Mouse (Mus musculus) B cell, adult 67 days (primary cell): ENCODE measurements around the gene Reep6. TPM values are rescaled to one million over a fixed set of nuclear protein-coding genes. Genes with fewer than 3 reads are reported as not detected.

Experiments
- total RNA-seq, 2 experiments: library from RNA; stranded (reverse); gene quantifications; 4 replicates each; pipeline ENCODE4 v1.2.4; 2023

Gene Reep6
- under 1 TPM in 1 of 2 experiments, not detected in 1; 0.26 TPM for total RNA-seq

DNA sequence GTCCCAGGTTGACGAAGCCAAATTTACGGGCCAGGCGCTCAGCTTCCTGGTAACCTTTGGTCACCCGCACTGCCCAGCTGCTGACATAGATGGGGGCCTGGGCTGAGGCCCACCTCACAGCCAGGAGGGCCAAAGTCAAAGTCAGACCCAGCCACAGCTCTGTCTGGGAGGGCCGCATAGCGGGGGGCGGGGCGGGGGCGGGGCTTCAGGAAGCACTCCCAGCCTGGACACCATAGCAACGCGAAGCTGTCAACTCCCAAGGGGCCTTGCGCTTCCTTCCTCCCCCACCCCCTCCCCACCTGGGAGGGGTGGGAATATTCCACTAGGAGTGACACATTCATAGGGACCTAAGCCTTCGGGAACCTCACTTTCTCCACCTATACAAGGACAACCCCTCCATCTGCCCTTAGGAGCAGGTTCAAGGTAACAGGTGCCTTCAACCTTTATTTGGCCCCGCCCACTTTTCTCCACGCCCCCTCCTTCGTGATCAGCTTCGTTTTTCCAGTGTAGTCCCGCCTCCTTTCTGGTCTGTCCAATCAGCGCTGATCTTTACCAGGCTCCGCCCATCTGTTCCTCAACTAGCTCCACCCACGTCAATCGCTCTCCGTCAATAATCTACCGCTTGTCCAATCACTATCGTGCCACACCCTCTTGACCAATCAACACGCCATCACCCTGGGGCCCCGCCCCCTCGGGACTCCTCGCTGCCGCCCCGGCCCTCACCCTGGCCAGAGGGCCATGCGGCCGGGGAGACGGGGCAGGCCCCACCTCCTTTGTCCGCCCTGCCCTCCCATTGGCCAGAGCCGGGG, at the start of gene Reep6, which contains the start of gene Pcsk4:
TSS of gene Reep6 (plus strand) at position 681 of the 809 bp plus-strand sequence.
TSS of gene Pcsk4 (minus strand) at position 226 of the 809 bp plus-strand sequence.

DNA sequence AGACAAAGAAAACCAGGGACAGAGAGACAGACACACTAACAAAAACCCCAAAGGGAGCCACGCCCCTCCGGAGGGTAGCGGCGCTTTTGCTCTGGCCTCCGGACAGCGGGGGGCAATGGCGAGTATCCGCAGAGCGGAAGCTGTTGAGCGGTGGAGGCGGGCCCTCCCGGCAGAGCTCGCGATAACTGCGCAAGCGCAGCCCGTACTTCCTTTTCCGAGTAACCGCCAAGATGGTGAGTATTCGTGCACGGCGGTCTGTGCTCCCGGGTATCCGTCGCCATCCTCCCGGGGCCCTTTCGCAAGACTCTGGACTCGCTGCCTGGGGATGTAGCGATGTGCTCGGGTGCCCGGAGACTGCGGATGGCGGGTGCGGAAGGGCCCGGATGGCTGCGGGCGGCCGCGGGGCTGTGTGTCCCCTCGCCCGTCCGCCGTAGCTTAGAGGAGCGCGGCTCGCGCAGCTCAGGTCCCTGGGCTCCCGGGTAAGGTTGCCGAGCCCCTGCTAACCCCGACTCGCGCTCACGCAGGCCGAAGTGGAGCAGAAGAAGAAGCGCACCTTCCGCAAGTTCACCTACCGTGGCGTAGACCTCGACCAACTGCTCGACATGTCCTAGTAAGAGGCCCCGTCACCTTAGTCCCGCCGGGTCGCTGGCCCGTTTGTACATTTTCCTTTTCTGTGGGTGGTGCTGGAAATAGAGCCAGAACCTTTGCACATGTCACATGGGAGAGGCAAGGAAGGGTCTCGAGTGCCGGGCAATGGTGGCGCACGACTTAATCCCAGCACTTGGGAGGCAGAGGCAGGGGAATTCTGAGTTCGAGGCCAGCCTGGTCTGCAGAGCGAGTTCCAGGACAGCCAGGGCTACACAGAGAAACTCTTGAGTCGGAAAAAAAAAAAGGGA, 37.3 kb upstream of the Reep6 start, which contains the start of gene Rps15:
TSS of gene Rps15 (plus strand) at position 203 of the 896 bp plus-strand sequence.

DNA sequence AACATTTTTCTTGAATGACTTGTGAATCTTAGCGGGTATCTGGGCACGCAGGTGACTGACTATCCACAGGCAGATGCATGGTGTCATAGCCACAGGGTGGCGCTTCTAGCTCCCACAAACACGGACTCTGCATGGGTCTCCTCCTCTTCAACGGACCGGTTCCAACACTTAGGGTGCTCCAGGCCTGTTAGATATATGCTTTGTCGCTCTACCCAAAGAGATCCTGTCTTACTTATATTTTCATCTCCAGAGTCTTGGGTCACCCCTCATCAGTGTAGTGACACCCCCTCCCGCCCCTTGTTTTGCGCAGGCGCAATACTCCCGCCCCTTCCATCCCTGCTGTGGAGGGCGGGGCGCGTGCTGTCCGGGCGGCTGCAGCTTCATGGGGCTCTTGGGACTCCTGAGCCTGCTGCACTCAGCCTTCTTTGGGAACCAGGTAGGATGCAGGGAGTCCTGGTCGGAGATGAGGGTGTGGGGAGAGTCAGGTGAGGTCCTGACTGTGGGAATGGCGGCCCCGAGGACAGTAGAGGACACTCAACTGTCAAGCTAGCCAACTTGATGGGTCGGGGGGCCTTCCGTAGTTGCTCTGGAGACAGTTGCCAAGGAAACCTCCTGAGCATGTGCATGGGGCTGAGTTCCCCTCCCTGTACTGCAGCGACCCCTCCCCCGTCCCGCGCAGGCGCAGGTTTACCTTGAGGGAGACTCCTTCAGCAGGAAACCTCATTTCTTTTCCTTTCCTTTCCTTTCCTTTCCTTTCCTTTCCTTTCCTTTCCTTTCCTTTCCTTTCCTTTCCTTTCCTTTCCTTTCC, 33.9 kb upstream of the Reep6 start, which contains the start of gene Apc2:
TSS of gene Apc2 (plus strand) at position 360 of the 808 bp plus-strand sequence.

DNA sequence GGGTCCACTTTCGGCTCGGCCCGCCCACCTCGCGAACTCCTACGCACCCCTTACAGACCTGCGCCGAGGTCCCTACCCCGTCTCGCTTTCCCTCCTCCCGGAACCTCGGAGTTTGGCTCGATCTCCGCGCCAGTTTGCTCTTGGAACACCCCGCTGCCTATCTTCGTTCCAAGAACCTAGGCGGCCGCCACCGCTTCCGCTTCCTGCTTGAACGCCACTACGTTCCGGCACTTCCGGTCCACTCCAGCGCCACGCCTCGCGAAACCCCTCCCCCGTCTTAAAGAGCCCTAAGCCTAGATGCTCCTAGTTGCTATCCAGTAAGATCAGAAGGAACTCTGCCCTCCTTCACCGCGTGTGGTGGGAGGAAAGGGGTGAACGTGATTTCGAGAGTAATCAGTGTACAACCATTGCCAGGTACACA, 9.4 kb upstream of the Reep6 start, which contains the start of gene 2310011J03Rik:
TSS of gene 2310011J03Rik (minus strand) at position 198 of the 421 bp plus-strand sequence.

DNA sequence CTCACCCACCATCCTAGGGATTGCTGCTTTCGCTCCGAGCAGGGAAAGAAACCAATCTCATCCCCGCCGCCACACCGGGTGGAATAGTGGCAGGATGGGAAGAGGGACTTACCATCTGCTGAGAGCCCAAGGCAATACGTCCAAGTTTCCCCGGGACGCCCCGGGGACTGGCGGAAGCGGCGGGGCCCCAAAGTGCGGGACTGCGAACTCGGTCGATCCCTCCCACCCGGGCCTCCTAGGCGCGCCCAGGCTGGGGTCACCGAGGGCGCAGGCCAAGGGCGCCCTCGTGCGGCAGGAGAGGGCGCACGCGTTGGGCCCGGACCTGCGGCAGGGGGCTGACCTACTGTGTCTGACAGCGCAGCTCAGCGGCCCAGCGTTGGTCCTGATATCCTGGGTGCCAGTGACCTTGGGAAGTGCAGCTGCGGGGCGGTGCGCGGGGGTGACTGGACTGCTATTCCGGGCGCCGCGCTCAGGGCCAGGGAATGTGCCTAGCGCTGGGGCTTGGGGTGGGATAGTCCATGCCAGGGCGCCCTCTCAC, 18.6 kb downstream of the Reep6 start, which contains the start of gene Adamtsl5:
TSS of gene Adamtsl5 (minus strand) at position 169 of the 538 bp plus-strand sequence.

DNA sequence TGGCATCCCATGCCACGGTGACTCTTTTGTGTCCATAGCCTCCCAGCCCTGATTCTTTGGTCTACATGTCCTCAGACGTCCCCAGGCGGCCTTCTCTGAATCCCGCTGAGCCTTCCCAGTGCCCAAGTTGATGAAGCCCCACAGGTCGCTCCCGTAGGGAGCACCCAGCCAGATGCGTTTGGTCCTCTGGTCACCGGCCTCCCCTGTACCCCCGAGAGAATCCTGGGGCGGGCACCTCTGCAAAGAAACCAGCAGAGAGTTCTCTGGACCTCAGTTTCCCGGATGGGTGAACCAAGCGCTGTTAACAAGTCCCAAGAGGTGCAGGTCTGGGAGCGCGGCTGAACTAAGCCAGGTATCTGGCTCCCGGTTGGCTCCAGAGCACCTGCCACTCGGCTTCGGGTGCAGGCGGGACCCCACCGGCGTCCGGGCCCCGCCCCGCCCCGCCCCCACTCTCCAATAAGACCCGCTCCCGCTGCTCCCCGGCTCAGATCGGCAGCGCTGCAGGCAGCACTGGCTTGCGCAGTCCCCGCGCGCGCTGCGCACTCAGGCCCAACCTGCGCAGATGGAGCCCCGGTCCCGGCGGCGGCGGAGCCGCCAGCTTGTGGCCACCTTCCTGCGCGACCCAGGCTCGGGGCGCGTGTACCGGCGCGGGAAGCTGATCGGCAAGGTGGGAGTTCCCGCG, 26.4 kb downstream of the Reep6 start, which contains the start of gene Plk5:
TSS of gene Plk5 (plus strand) at position 459 of the 682 bp plus-strand sequence.

Other genes with a start within 250 kb of the Reep6 start
- 100 to 1,000 TPM; 118 to 128 TPM for gene Sbno2, start 224.4 kb upstream of the Reep6 start, total RNA-seq
- 100 to 1,000 TPM; 178 to 181 TPM for gene Stk11, start 214.2 kb upstream of the Reep6 start, total RNA-seq
- gene Atp5d, start 191.3 kb upstream of the Reep6 start, total RNA-seq = 100 to 1,000 TPM; 171 to 178 TPM
- gene Cbarp, start 189.1 kb upstream of the Reep6 start, total RNA-seq = 1 to 10 TPM; 4.6 to 4.9 TPM
- gene Midn, start 181.7 kb upstream of the Reep6 start, total RNA-seq = 100 to 1,000 TPM; 153 to 162 TPM
- gene Cirbp, start 164.0 kb upstream of the Reep6 start, total RNA-seq = 100 to 1,000 TPM; 152 to 252 TPM
- gene 1600002K03Rik, start 157.0 kb upstream of the Reep6 start, total RNA-seq = 10 to 100 TPM in 1 of 2 experiments, 1 to 10 TPM in 1; 9.9 to 13.1 TPM
- gene Efna2, start 150.5 kb upstream of the Reep6 start, total RNA-seq = under 1 TPM in 1 of 2 experiments, not detected in 1; 0.42 TPM
- 10 to 100 TPM; 79.2 to 79.3 TPM for gene Mum1, start 103.5 kb upstream of the Reep6 start, total RNA-seq
- 100 to 1,000 TPM in 1 of 2 experiments, 10 to 100 TPM in 1; 98.1 to 106 TPM for gene Ndufs7, start 80.8 kb upstream of the Reep6 start, total RNA-seq
- 1 to 10 TPM; 1.2 to 3.8 TPM for gene Gamt, start 68.9 kb upstream of the Reep6 start, total RNA-seq
- gene Dazap1, start 68.5 kb upstream of the Reep6 start, total RNA-seq = 100 to 1,000 TPM; 147 to 159 TPM
- gene Rps15, start 37.5 kb upstream of the Reep6 start, total RNA-seq = 1,000 to 10,000 TPM; 2,823 to 2,836 TPM
- gene Apc2, start 34.0 kb upstream of the Reep6 start, total RNA-seq = under 1 TPM; 0.24 to 0.35 TPM
- gene 2310011J03Rik, start 9.4 kb upstream of the Reep6 start, total RNA-seq = 10 to 100 TPM; 27.6 to 32.1 TPM
- gene Pcsk4, start 455 bp upstream of the Reep6 start, total RNA-seq = 1 to 10 TPM; 1.0 to 1.1 TPM
- not detected for gene Adamtsl5, start 18.5 kb downstream of the Reep6 start, total RNA-seq
- not detected for gene Plk5, start 26.5 kb downstream of the Reep6 start, total RNA-seq
- gene Mex3d, start 57.7 kb downstream of the Reep6 start, total RNA-seq = 1 to 10 TPM; 8.4 to 9.4 TPM
- 100 to 1,000 TPM in 1 of 2 experiments, 10 to 100 TPM in 1; 99.8 to 108 TPM for gene Mbd3, start 69.6 kb downstream of the Reep6 start, total RNA-seq
- gene Uqcr11, start 76.9 kb downstream of the Reep6 start, total RNA-seq = 10 to 100 TPM; 69.0 to 71.6 TPM
- 100 to 1,000 TPM; 202 to 212 TPM for gene Tcf3, start 103.7 kb downstream of the Reep6 start, total RNA-seq
- gene Onecut3, start 164.9 kb downstream of the Reep6 start, total RNA-seq = not detected
- gene Atp8b3, start 209.2 kb downstream of the Reep6 start, total RNA-seq = not detected
- 100 to 1,000 TPM; 117 to 120 TPM for gene Rexo1, start 231.6 kb downstream of the Reep6 start, total RNA-seq
- gene Klf16, start 247.4 kb downstream of the Reep6 start, total RNA-seq = 10 to 100 TPM; 32.4 to 32.5 TPM